Mouse (Mus musculus): Measurements from ENCODE around the gene Preb. TPM values are rescaled to one million over a fixed set of nuclear protein-coding genes. Genes with fewer than 3 reads are reported as not detected.
A peak's percentile ranks its signal among the peaks of the same experiment; 100 is the strongest.

The Preb gene
- total RNA-seq, 2 experiments from 2014 or later = 114 to 116 TPM

GRCm38 (mm10) chr5:30957891-30958290 is 2.3 kb downstream of the Preb start:
- intact Hi-C loops (cut with DNase I) = no loop called here
- DNase-seq = no peak

- intact Hi-C loops (cut with DNase I) = no loop called here
Observed at GRCm38 (mm10) chr5:30955751-30956150, 4.4 kb downstream of the Preb start.

GRCm38 (mm10) chr5:30954556-30954955 is 5.6 kb downstream of the Preb start:
- no peak for DNase-seq
- intact Hi-C loops (cut with DNase I) = no loop called here

More at GRCm38 (mm10) chr5:30955751-30956150, 4.4 kb downstream of the Preb start:
- DNase-seq = no peak

- intact Hi-C loops (cut with DNase I) = no loop called here
- no peak for DNase-seq
Observed at GRCm38 (mm10) chr5:30954065-30954464, 6.1 kb downstream of the Preb start.

- DNase-seq = no peak
- intact Hi-C loops (cut with DNase I) = no loop called here
Observed at GRCm38 (mm10) chr5:30952551-30952950, 7.6 kb downstream of the Preb start.

- no peak for DNase-seq
- intact Hi-C loops (cut with DNase I) = no loop called here
Observed at GRCm38 (mm10) chr5:30951706-30952105, 8.5 kb downstream of the Preb start.

- intact Hi-C loops (cut with DNase I) = no loop called here
- no peak for DNase-seq
Observed at GRCm38 (mm10) chr5:30950922-30951321, 9.2 kb downstream of the Preb start.

- peak; percentile 34 for DNase-seq
- intact Hi-C loops (cut with DNase I) = no loop called here
Observed at GRCm38 (mm10) chr5:30950451-30950850, 9.7 kb downstream of the Preb start.

GRCm38 (mm10) chr5:30949654-30950326 is 10.4 kb downstream of the Preb start:
- intact Hi-C loops (cut with DNase I) = no loop called here
- peak; percentile 95 for DNase-seq

- intact Hi-C loops (cut with DNase I) = no loop called here
- DNase-seq = no peak
Observed at GRCm38 (mm10) chr5:30948620-30949019, 11.5 kb downstream of the Preb start.

GRCm38 (mm10) chr5:30944956-30945781 is 15.0 kb downstream of the Preb start, which contains the start of gene Cgref1:
Gene Cgref1, minus strand, starts transcription at chr5:30945591.
- intact Hi-C loops (cut with DNase I) = no loop called here
- peak; percentile 72 for DNase-seq

GRCm38 (mm10) chr5:30944344-30944743 is 15.8 kb downstream of the Preb start:
- no peak for DNase-seq
- intact Hi-C loops (cut with DNase I) = no loop called here

GRCm38 (mm10) chr5:30943004-30943403 is 17.2 kb downstream of the Preb start:
- DNase-seq = no peak
- intact Hi-C loops (cut with DNase I) = no loop called here

GRCm38 (mm10) chr5:30934725-30935461 is 25.3 kb downstream of the Preb start:
- intact Hi-C loops (cut with DNase I) = loop anchor here (5.0 kb wide), 1 partner anchor 67 kb away; no protein-coding TSS in a partner anchor
- no peak for DNase-seq

- intact Hi-C loops (cut with DNase I) = loop anchor here (5.0 kb wide), 1 partner anchor 69 kb away; no protein-coding TSS in a partner anchor
- no peak for DNase-seq
Observed at GRCm38 (mm10) chr5:30933705-30934104, 26.5 kb downstream of the Preb start.

GRCm38 (mm10) chr5:30931378-30931777 is 28.8 kb downstream of the Preb start:
- intact Hi-C loops (cut with DNase I) = loop anchor here (5.0 kb wide), 1 partner anchor 71 kb away; no protein-coding TSS in a partner anchor

GRCm38 (mm10) chr5:30930846-30931245 is 29.3 kb downstream of the Preb start:
- DNase-seq = no peak
- intact Hi-C loops (cut with DNase I) = loop anchor here (5.0 kb wide), 1 partner anchor 71 kb away; no protein-coding TSS in a partner anchor

More at GRCm38 (mm10) chr5:30931378-30931777, 28.8 kb downstream of the Preb start:
- DNase-seq = no peak

- intact Hi-C loops (cut with DNase I) = loop anchor here (5.0 kb wide), 1 partner anchor 72 kb away; no protein-coding TSS in a partner anchor
- peak; percentile 77 for DNase-seq
Observed at GRCm38 (mm10) chr5:30930121-30930520, 30.0 kb downstream of the Preb start.

GRCm38 (mm10) chr5:30927945-30928529 is 32.1 kb downstream of the Preb start:
- no peak for DNase-seq
- intact Hi-C loops (cut with DNase I) = no loop called here

- no peak for DNase-seq
- intact Hi-C loops (cut with DNase I) = no loop called here
Observed at GRCm38 (mm10) chr5:30926073-30926472, 34.1 kb downstream of the Preb start.

Data from left cerebral cortex, postnatal 4 days (tissue).